Mouse (Mus musculus) erythroblast, adult 5-6 weeks (primary cell): Measurements from ENCODE around the gene Cox8b. TPM values are rescaled to one million over a fixed set of nuclear protein-coding genes. Genes with fewer than 3 reads are reported as not detected.
"Not testable (repeated sequence)": the region's sequence is repeated elsewhere in the genome, so short reads cannot be mapped to it uniquely, and the experiment has no call there.

ENCODE experiments used
- ATAC-seq: replicated peaks from 2 replicates; pipeline ENCODE4 v1.8.0; 2016; ENCODE audit warnings: moderate number of reproducible peaks, mild to moderate bottlenecking, moderate TSS enrichment, inconsistent platforms; ENCODE audit not compliant: poor library complexity, low FRiP score, severe bottlenecking
- total RNA-seq, 2 experiments: library from RNA; stranded (forward) in 1 of 2; stranded (reverse) in 1 of 2; fragments of 150-400 nt in 1 of 2; fragments of 200-764, 138-1000 nt in 1 of 2; gene quantifications; 2 replicates each; pipeline versions ENCODE4 v1.2.3 to v1.2.4; 2015 to 2017; ENCODE audit warnings: low replicate concordance in 2 of 2

The Cox8b gene
- total RNA-seq, 2 experiments from 2014 or later: not detected

- no peak for ATAC-seq
Measured at GRCm38 (mm10) chr7:140919911-140920310, 19.7 kb upstream of the Cox8b start.

DNA sequence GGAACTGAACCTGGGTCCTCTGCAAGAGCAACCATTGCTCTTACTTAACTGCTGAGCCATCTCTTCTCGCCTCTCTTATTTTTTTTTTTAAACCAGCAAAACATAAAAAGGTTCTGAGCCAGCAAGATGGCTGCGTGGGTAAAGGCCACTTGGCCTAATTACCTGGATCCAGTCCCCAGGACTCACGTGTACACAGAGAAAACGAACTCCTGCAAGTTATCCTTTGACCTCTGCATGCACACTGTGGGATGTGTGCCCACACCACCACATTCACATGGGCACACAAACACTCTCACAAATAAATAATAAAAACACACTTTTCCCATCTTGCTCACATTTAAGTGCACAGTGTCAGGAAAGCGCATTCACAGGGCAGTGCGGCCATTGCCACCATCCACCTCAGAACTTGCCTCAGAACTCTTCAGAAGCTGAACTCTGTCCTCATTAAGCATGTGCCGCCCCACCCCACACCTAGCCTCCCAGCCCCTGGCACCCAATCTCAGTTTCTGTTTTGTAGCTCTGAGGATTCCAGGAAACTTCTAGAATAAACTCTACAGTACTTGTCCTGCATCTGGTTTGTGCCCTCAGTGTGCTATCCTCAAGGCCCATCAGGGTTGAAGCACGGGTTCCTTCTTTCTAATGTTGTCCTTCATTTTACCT lies 13.9 kb upstream of the Cox8b start:
- ATAC-seq: no peak

GRCm38 (mm10) chr7:140912846-140913482 lies 12.7 kb upstream of the Cox8b start:
- no peak for ATAC-seq

GRCm38 (mm10) chr7:140912293-140912692 lies 12.0 kb upstream of the Cox8b start:
- no peak for ATAC-seq

DNA sequence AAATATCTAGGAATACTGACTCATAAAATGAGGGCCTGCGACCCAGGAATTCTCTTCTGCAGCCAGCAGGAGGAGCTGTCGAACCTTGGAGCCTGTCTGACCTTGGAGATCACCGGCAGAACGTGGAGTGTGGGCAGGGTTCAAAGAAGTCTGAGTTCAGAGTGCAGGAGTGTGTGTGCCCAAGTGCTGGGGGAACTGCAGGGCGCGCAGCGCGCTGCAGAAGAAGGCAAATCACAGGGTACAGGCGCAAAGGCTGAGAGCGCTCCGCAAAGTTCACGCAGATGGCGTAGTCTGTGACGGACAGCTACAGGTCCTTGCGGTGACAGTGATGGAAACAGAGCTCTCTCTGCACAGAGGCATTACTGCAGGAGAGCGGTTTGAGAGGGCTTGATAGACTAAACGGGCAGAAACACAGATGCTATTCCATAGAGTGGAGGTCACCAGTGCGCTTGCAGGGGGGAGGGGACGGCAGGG lies 8.4 kb upstream of the Cox8b start:
- ATAC-seq: peak; percentile 82

DNA sequence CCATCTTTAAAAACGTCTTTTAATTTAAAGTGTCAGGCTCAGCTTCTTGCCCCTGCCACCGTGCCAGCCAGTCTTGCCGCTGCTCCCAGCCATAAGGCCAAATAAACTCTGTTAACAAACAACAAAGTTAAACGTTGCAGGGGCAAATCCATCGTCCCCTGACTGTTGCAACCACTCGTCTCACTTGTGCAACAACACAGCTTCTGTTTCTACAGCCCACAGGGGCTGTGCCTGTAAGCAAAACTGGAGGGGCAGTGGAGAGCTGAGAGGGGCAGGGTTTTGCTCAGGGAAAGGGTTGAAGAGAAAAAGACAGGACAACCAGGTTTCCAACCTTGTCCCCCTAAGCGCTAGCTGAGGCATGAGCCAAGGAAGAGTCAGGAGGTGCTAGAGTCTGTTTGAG lies 7.9 kb upstream of the Cox8b start:
- no peak for ATAC-seq

DNA sequence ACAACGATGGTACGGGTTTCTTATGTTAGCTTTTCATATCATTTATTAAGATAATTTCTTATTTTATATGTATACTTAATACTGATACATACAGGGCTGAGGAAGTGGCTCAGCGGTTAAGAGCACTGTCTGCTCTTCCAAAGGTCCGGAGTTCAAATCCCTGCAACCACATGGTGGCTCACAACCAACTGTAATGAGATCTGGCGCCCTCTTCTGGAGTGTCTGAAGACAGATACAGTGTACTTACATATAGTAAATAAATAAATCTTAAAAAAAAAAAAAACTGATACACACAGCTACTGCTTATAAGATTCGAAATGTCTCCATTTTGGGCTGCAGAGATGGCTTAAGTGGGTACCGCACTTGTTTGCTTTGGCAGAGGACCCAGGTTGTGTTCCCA lies 7.5 kb upstream of the Cox8b start:
- no peak for ATAC-seq

- no peak for ATAC-seq
Measured at GRCm38 (mm10) chr7:140907131-140907530, 6.9 kb upstream of the Cox8b start.

DNA sequence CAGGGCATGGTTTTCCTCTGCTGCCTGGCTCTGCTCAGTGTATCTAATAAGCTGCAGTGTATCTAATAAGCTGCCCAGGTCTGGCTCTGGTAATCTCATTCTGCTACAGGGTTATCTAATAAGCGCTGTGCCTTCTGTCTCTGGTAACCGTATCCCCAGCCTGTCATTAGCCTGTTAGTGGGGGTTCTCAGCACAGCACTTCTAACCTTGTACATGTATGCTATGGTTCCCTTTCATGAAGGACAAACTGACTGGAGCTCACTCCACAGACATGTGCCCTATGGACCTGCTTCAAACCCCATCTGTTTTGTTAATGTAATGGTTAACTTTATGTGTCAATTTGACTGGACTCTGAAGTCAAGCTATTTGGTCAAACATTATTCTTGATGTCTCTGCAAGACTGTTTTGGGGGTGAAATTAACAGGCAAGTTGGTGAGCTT lies 5.4 kb upstream of the Cox8b start:
- no peak for ATAC-seq

DNA sequence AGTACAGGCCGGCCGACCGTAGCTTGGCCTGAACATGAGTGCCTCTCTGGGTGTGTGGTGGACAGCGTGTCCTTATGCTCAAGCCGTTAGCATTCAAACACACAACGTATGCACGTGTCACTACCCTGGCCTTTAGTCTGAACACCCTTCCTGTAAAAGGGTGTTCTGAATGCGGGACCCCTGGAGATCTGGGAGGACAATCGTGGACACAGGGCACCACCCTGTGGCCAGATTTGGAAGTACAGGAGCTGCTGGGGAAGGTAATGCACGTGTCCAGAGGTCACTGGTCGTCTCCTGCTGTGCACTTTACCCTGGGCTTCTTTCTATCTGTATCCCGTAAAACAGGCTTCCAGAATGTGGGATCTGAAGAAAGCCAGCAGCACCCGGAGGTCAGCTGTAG lies 3.0 kb upstream of the Cox8b start:
- ATAC-seq: peak; percentile 62

GRCm38 (mm10) chr7:140902036-140902875 lies 2.0 kb upstream of the Cox8b start:
- no peak for ATAC-seq

GRCm38 (mm10) chr7:140899121-140899520 lies 1.1 kb downstream of the Cox8b start:
- ATAC-seq: no peak

GRCm38 (mm10) chr7:140897863-140898262 lies 2.4 kb downstream of the Cox8b start:
- ATAC-seq: no peak

DNA sequence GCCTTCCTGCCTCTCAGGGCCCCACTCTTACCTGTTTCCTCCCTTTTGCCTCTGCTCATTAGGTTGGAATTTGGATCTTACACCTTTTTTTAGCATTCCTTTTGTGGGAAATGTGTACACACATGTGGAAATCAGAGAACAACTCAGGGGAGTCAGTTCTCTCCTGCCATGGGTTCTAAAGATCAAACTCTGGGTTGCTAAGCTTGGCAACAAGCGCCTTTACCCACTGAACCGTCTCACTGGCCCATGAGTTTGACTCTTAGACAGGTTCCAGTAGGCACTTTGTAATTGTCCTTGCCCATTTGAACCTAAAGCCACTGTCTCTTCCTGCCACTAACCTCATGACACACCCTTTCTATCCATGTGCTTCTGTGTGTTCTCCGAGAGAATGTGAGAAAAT lies 5.6 kb downstream of the Cox8b start:
- ATAC-seq: no peak

- no peak for ATAC-seq
Measured at GRCm38 (mm10) chr7:140894031-140894430, 6.2 kb downstream of the Cox8b start.

DNA sequence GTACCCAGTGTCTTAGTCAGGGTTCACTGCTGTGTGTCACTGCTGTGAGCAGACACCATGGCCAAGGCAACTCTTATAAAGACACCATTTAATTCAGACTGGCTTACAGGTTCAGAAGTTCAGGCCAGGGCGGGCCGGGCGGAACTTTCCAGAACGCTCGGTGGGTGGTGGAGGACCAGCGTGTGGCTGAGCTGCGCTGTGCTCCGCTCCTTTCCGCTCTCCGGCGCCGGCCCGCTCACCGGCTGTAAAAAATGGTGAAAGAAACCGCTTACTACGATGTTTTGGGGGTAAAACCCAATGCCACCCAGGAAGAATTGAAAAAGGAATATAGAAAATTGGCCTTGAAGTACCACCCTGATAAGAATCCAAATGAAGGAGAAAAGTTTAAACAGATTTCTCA lies 9.6 kb downstream of the Cox8b start:
- not testable (repeated sequence) for ATAC-seq

DNA sequence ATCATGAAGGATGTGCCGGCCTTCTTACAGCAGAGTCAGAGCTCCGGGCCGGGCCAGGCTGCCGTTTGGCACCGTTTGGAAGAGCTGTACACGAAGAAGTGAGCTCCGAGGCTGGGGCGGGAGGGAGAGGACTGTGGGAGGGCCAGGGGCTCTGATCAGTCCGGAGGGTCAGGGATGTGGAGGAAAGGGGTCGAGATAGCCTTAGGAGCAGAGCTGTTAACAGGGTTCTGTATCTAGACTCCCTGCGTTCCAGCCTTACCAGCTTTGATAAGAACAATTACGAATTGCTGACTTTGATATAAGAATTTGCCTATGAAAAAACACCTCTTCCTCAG lies 17.8 kb downstream of the Cox8b start:
- ATAC-seq: peak; percentile 39

- ATAC-seq: peak; percentile 89
Measured at GRCm38 (mm10) chr7:140881696-140882468, 18.4 kb downstream of the Cox8b start, which contains the start of the genes Psmd13 and Sirt3. Gene Psmd13, plus strand, starts transcription at chr7:140881968. Gene Sirt3, minus strand, starts transcription at chr7:140882309.

DNA sequence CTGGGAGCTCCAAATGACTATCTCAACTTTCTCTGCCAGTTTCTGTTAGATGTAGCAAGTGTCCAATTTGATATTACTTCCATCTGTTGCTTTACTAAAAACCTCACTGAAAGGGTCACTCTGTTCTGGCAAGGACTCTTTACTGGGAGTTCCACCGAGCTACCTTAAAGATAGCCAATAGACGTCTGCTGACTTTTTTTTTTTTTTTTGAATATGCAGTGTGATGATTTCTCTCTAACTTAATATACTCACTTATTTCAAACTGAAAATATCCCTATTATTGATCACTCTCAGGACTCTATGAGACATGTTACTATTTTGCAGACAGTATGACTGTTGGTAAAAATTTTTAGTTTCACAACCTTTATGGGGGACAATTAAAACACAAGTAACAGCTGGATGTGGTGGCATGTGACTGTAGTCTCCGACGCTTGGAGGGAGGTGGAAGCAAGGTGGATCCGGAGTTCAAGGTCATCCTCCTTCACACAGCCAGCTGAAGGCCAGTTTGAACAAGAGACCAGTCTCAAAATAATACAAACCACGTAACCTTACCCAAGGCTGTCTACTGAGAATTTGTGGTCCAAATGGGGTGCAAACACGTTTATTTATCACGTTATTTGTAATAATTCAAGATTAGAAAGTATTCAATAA lies 19.3 kb downstream of the Cox8b start:
- ATAC-seq: no peak
